Mouse (Mus musculus): ENCODE results near the gene Acsl1. TPM values are rescaled to one million over a fixed set of nuclear protein-coding genes. Genes with fewer than 3 reads are reported as not detected.

Acsl1 gene
- polyA plus RNA-seq, 1 experiment, result 31.2 TPM

DNA sequence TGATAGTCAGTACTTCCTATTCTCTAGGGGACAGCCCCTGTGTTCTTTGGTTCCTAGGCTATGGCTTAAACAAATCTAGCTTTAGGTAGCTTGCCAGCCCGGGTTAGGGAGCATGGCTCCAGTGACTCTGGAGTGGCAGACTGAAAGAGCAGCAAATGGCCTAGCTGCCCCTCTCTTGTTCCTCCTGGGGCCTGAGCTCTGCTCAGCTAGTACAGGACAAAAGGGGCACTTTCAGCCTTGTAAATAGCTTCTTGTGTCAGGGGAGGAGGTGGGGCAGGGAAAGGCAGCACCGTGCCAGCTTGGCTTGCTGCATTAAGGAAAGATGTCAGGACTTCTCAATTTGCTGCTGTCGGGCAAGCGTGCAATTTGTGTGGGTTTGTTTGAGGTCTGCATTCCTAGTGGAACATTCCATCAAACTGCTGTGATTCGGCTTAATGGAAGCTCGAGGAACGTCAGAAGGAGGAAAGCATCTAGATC is 17.3 kb downstream of the Acsl1 start:
- no peaks in the 10 kb centered on the region for H3K4me1 ChIP-seq (replicated peaks; ENCODE audit: control insufficient read depth, insufficient read depth, low read length)
- no peaks in the 10 kb centered on the region for H3K36me3 ChIP-seq (ENCODE audit: control insufficient read depth, insufficient read depth, low read length)
- no peak for DNase-seq
- H3K27ac ChIP-seq (ENCODE audit: control insufficient read depth, insufficient read depth, low read length), result no peak overlapping the region
- no peaks in the 10 kb centered on the region for H3K27me3 ChIP-seq (ENCODE audit: control insufficient read depth, insufficient read depth, low read length)
- WGBS, result 82% methylated on average over 7 of the region's 7 CpGs
- H3K4me3 ChIP-seq (ENCODE audit: control insufficient read depth, insufficient read depth, low read length), result no peak overlapping the region
- TF ChIP-seq CTCF (IDR thresholded peaks at IDR 0.05; ENCODE audit: borderline replicate concordance, control insufficient read depth, extremely low read depth, insufficient read depth, low read length, poor library complexity) (no peak), POLR2A (IDR thresholded peaks at IDR 0.05; ENCODE audit: control insufficient read depth, extremely low read depth, insufficient read depth, low read length, poor library complexity) (no peak)

DNA sequence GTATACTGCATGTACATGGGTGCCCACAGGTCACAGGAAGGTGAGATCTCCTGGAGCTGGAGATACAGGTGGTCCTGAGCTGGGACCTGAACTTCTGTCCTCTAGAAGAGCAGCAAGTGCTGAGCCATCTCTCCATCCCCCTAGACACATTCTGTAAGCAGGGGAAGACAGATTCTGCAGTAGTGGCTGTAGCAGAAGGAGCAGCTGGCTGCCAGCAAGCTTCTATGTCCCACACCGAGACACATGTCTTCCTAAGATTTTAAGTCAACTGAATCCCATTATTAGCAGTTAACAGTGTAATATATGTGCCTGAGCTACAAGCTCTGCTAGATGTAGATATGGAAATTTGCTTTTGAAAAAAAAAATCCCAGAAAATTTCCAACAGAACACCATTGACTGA is 18.4 kb downstream of the Acsl1 start:
- no peak for DNase-seq

DNA sequence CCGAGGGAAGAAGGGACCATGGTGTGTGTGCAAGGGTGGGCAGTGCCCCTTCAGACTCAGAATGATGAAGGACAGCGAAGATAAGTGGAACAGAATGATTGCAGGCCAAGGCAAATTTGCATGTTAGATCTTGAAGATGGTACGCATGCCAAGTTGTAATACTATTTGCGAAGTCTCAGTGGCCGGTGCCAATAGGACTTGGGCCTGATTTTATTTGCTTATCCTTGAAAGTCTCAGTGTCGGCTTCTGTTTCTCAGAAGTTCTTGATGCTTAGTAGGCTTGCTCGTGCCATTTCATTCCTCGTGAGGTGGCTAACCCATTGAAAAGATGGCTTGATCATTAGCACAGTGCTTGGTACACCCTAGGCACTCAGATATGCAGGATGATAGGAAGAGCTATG is 19.4 kb downstream of the Acsl1 start:
- TF ChIP-seq CTCF (IDR thresholded peaks at IDR 0.05; ENCODE audit: borderline replicate concordance, control insufficient read depth, extremely low read depth, insufficient read depth, low read length, poor library complexity) (no peak), POLR2A (IDR thresholded peaks at IDR 0.05; ENCODE audit: control insufficient read depth, extremely low read depth, insufficient read depth, low read length, poor library complexity) (no peak)
- no peaks in the 10 kb centered on the region for H3K36me3 ChIP-seq (ENCODE audit: control insufficient read depth, insufficient read depth, low read length)
- DNase-seq, result no peak
- no peaks in the 10 kb centered on the region for H3K4me1 ChIP-seq (replicated peaks; ENCODE audit: control insufficient read depth, insufficient read depth, low read length)
- H3K27ac ChIP-seq (ENCODE audit: control insufficient read depth, insufficient read depth, low read length), result no peak overlapping the region
- no peak overlapping the region for H3K4me3 ChIP-seq (ENCODE audit: control insufficient read depth, insufficient read depth, low read length)
- WGBS, result 95% methylated on average over 8 of the region's 8 CpGs
- H3K27me3 ChIP-seq (ENCODE audit: control insufficient read depth, insufficient read depth, low read length), result no peaks in the 10 kb centered on the region

More for the DNA sequence above, 18.4 kb downstream of the Acsl1 start:
- TF ChIP-seq CTCF (IDR thresholded peaks at IDR 0.05; ENCODE audit: borderline replicate concordance, control insufficient read depth, extremely low read depth, insufficient read depth, low read length, poor library complexity) (no peak), POLR2A (IDR thresholded peaks at IDR 0.05; ENCODE audit: control insufficient read depth, extremely low read depth, insufficient read depth, low read length, poor library complexity) (no peak)
- Histone ChIP-seq H3K4me3 (ENCODE audit: control insufficient read depth, insufficient read depth, low read length) (no peak overlapping the region), H3K36me3 (ENCODE audit: control insufficient read depth, insufficient read depth, low read length) (no peaks in the 10 kb centered on the region), H3K27me3 (ENCODE audit: control insufficient read depth, insufficient read depth, low read length) (no peaks in the 10 kb centered on the region), H3K4me1 (replicated peaks; ENCODE audit: control insufficient read depth, insufficient read depth, low read length) (no peaks in the 10 kb centered on the region), H3K27ac (ENCODE audit: control insufficient read depth, insufficient read depth, low read length) (no peak overlapping the region)
- 94% methylated on average over 1 of the region's 1 CpGs for WGBS

DNA sequence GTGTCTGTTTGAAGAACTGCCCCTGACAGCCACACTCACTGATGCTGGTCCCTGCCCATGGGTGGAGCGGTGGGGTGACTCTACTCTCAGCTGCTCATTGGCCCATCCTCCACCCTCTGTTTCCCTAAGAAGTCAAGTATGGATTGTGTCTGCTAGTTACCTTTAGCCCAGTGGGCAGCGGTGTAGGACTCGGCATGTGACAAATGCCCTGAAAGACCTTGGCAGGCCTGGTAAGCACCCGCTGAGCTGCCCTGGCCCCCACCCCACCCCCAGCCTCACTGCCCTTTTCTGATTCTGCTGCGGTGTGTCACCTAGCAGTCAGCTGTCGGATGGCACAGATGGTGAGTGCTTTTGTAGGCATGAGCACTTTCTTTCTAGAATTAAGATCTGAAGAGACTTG is 20.0 kb downstream of the Acsl1 start:
- no peaks in the 10 kb centered on the region for H3K27me3 ChIP-seq (ENCODE audit: control insufficient read depth, insufficient read depth, low read length)
- no peaks in the 10 kb centered on the region for H3K36me3 ChIP-seq (ENCODE audit: control insufficient read depth, insufficient read depth, low read length)
- no peak for DNase-seq
- H3K27ac ChIP-seq (ENCODE audit: control insufficient read depth, insufficient read depth, low read length), result no peak overlapping the region
- H3K4me3 ChIP-seq (ENCODE audit: control insufficient read depth, insufficient read depth, low read length), result no peak overlapping the region
- H3K4me1 ChIP-seq (replicated peaks; ENCODE audit: control insufficient read depth, insufficient read depth, low read length), result no peaks in the 10 kb centered on the region
- WGBS, result 93% methylated on average over 6 of the region's 6 CpGs
- TF ChIP-seq CTCF (IDR thresholded peaks at IDR 0.05; ENCODE audit: borderline replicate concordance, control insufficient read depth, extremely low read depth, insufficient read depth, low read length, poor library complexity), result no peak
- TF ChIP-seq POLR2A (IDR thresholded peaks at IDR 0.05; ENCODE audit: control insufficient read depth, extremely low read depth, insufficient read depth, low read length, poor library complexity), result no peak

DNA sequence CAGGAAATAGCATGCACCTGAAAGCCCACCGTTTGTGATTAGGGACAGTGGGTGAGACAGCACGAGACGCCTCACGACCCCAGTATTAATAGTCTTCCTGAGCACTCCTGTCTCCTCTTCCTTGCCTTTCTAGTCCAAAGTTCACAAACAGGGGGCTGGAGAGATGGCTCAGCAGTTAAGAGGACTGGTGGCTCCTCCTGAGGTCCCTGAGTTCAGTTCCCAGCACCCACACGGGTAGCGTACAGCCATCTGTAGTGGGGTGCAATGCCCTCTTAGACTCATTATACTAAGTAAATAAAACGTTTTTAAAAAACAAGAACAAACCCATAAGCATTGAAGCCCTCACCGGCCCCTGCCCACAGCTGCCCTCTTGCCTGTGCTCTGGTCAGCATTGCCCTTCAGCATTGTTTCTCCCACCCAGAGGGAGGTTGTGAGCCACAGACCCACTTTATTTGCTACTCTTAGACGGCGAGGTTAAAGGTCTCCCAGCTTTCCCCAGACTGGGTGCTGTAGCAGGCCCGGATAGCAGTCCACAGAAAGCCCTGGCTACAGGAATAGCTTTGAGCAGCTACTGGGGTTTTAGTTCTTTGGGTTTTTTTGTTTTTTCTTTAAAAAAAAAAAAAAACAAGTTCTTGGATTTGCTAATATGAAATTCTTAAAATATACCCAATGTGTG is 22.8 kb downstream of the Acsl1 start:
- H3K27me3 ChIP-seq (ENCODE audit: control insufficient read depth, insufficient read depth, low read length), result no peaks in the 10 kb centered on the region
- 96% methylated on average over 11 of the region's 11 CpGs for WGBS
- H3K4me3 ChIP-seq (ENCODE audit: control insufficient read depth, insufficient read depth, low read length), result no peak overlapping the region
- H3K4me1 ChIP-seq (replicated peaks; ENCODE audit: control insufficient read depth, insufficient read depth, low read length), result no peaks in the 10 kb centered on the region
- H3K36me3 ChIP-seq (ENCODE audit: control insufficient read depth, insufficient read depth, low read length), result no peaks in the 10 kb centered on the region
- DNase-seq, result no peak
- H3K27ac ChIP-seq (ENCODE audit: control insufficient read depth, insufficient read depth, low read length), result no peak overlapping the region
- TF ChIP-seq POLR2A (IDR thresholded peaks at IDR 0.05; ENCODE audit: control insufficient read depth, extremely low read depth, insufficient read depth, low read length, poor library complexity) (no peak), CTCF (IDR thresholded peaks at IDR 0.05; ENCODE audit: borderline replicate concordance, control insufficient read depth, extremely low read depth, insufficient read depth, low read length, poor library complexity) (no peak)

DNA sequence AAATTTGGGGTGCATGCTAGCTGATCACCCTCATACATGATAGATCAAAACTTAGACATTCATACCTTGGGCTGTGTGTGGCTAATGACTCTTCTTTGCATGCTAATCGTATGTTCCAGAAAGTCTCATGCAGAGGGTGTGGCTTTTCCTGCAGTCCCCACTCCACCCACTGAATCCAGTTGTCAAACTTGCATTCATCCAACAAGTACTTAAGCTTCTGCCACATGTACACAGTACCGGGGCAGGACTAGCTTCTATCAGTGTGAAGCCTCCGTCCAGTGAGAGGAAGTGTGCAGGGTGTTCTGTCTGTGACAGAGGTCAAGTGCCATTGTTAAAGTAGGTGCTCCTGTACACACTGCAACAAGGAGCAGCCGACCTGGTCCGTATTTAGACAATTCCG is 26.0 kb downstream of the Acsl1 start:
- WGBS, result 80% methylated on average over 6 of the region's 6 CpGs
- Histone ChIP-seq H3K27me3 (ENCODE audit: control insufficient read depth, insufficient read depth, low read length) (no peaks in the 10 kb centered on the region), H3K4me3 (ENCODE audit: control insufficient read depth, insufficient read depth, low read length) (no peak overlapping the region), H3K36me3 (ENCODE audit: control insufficient read depth, insufficient read depth, low read length) (no peaks in the 10 kb centered on the region), H3K4me1 (replicated peaks; ENCODE audit: control insufficient read depth, insufficient read depth, low read length) (no peaks in the 10 kb centered on the region), H3K27ac (ENCODE audit: control insufficient read depth, insufficient read depth, low read length) (no peak overlapping the region)
- TF ChIP-seq CTCF (IDR thresholded peaks at IDR 0.05; ENCODE audit: borderline replicate concordance, control insufficient read depth, extremely low read depth, insufficient read depth, low read length, poor library complexity) (no peak), POLR2A (IDR thresholded peaks at IDR 0.05; ENCODE audit: control insufficient read depth, extremely low read depth, insufficient read depth, low read length, poor library complexity) (no peak)
- DNase-seq, result no peak
